Mouse (Mus musculus): ENCODE measurements at regions not wholly inside any gene's neighbourhood (a gene's known extent, or its start where the extent isn't known, plus 50 kb on each side); places are given as distances from the start of the nearest gene placed in this dataset.
A peak's percentile ranks its signal among the peaks of the same experiment; 100 is the strongest.

DNA sequence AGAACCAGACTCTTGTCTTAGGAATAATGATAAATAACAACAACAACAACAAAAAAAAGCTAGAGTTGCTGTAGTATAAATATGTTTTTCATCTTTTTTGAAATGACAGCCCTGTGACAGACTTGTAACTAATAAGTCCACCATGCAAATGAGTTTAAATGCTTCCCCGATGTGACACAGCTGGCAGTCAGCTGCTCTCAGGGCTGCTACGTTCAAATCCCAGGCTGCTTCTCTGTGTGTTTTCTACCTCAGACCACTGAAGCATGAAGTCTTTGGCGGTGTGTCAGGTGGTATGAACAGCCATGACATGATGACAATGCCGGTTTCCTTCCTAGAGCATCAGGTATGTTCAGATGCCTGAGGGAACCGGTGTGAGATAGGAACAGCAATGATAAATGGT is 104.4 kb upstream of the Supt20 start:
- 56% methylated on average over 5 of the region's 5 CpGs for WGBS
- ATAC-seq (replicated peaks), result no peak
- H3K27me3 ChIP-seq (replicated peaks), result no peaks in the 10 kb centered on the region
- no peak overlapping the region for H3K9ac ChIP-seq
- no peaks in the 10 kb centered on the region for H3K4me1 ChIP-seq
- no peak overlapping the region for H3K4me3 ChIP-seq
- H3K4me2 ChIP-seq, result no peak overlapping the region
- no peaks in the 10 kb centered on the region for H3K9me3 ChIP-seq
- no peaks in the 10 kb centered on the region for H3K36me3 ChIP-seq (replicated peaks)
- no peak overlapping the region for H3K27ac ChIP-seq

DNA sequence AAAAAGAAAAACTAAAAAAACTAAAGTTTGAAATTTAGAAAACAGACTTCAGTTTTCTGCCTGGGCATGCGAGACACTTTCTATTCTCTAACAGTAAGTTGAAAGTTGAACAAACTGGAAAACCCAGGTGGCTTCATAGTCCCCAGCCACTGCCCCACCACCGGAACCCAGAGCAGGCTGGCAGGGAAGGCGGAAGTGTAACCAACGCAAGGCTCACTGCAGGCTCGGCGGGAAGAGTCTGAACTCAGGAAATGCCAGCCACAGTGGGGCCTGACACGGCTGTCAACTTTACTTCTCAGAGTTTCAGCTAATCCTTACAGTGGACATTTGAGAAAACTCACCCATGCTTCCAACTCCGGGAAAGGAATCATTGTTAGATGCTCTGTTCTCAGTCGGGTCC is 102.6 kb upstream of the Supt20 start:
- no peaks in the 10 kb centered on the region for H3K27me3 ChIP-seq (replicated peaks)
- ATAC-seq (replicated peaks), result no peak
- H3K27ac ChIP-seq, result no peak overlapping the region
- H3K36me3 ChIP-seq (replicated peaks), result no peaks in the 10 kb centered on the region
- H3K4me1 ChIP-seq, result no peaks in the 10 kb centered on the region
- H3K4me2 ChIP-seq, result no peak overlapping the region
- H3K9ac ChIP-seq, result no peak overlapping the region
- H3K4me3 ChIP-seq, result no peak overlapping the region
- no peaks in the 10 kb centered on the region for H3K9me3 ChIP-seq
- WGBS, result 59% methylated on average over 9 of the region's 9 CpGs

DNA sequence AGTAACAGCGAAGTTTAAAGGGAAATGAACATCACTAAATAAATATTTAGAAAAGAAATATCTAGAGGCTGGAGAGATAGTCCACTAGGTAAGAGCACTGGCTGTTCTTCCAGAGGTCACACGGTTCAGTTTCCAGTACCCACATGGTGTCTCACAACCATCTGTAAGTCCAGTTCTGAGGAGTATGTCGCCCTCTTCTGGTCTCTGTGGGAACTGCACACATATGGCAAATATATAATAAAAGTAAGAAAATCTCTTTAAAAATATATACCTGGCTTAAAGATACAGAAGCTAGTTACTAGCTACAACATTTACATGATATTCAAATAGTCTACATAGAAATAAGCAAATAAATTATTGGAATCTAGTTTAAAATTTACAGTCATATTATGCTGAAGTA is 101.4 kb upstream of the Supt20 start:
- no peaks in the 10 kb centered on the region for H3K36me3 ChIP-seq (replicated peaks)
- H3K4me1 ChIP-seq, result no peaks in the 10 kb centered on the region
- no peak overlapping the region for H3K4me2 ChIP-seq
- WGBS, result 68% methylated on average over 3 of the region's 3 CpGs
- H3K27ac ChIP-seq, result no peak overlapping the region
- H3K27me3 ChIP-seq (replicated peaks), result no peaks in the 10 kb centered on the region
- H3K4me3 ChIP-seq, result no peak overlapping the region
- no peaks in the 10 kb centered on the region for H3K9me3 ChIP-seq
- ATAC-seq (replicated peaks), result no peak
- H3K9ac ChIP-seq, result no peak overlapping the region

DNA sequence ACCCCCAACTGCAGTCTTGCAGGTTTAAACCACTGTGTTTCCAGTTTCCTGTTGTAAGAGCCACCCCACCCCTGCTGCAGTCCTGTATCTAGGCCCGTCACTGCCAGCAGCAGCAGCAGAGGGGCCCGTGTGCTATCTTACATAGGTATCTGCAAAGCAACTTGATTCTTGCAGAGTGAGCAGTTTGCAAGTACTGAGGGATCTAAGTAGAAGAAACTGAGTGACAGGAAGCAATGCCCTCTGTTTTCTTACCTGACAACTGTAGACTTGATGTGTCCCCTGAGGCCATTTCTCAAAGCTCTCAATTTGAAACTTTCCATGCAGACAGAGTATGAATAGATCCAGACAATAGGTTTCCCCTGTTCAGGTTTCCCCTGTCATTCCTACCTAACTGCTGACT is 100.5 kb upstream of the Supt20 start:
- no peaks in the 10 kb centered on the region for H3K36me3 ChIP-seq (replicated peaks)
- ATAC-seq (replicated peaks), result no peak
- H3K9ac ChIP-seq, result no peak overlapping the region
- 79% methylated on average over 2 of the region's 2 CpGs for WGBS
- H3K9me3 ChIP-seq, result no peaks in the 10 kb centered on the region
- no peak overlapping the region for H3K4me2 ChIP-seq
- H3K27me3 ChIP-seq (replicated peaks), result no peaks in the 10 kb centered on the region
- no peaks in the 10 kb centered on the region for H3K4me1 ChIP-seq
- no peak overlapping the region for H3K27ac ChIP-seq
- no peak overlapping the region for H3K4me3 ChIP-seq

DNA sequence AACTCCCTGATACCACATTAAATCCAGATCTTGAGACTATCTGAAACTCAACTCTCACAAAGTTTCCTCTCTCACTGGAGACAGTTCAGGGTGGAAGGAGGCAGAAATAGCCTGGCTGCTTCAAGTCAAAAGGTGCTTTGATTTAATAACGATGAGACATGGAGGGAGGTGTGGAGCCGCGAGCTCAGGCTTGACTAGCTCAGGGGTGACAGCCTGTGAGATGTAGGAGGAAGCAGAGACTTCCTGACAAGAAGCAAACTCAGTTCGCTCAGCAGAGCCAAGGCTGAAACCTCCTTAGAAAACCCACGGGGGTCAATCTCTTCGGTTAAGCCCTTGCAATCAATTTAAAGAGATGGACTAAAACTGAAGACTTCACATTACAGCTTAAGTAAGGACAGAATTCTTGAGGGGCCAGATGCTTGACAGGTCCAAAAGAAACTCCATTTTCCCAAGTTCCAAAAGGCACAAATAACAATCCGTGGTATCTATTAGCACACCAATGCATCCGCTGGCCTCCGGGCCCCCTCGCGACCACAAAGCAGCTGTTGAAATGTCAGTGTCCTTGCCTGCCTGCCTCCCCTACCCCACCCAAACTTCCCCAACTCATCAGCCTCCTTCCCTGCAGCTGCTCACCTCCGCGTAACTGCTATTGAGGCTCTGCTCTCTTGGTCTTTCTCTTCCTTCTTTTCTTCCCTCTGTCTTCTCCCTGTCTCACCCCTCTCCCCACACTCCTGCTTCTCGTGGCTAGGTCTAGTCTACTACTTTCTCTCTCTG is 99.8 kb upstream of the Supt20 start:
- Histone ChIP-seq H3K36me3 (replicated peaks) (no peaks in the 10 kb centered on the region), H3K4me3 (no peak overlapping the region), H3K4me2 (no peak overlapping the region), H3K27me3 (replicated peaks) (no peaks in the 10 kb centered on the region), H3K4me1 (no peaks in the 10 kb centered on the region), H3K9ac (no peak overlapping the region), H3K9me3 (no peaks in the 10 kb centered on the region), H3K27ac (no peak overlapping the region)
- 78% methylated on average over 14 of the region's 14 CpGs for WGBS
- ATAC-seq (replicated peaks), result no peak

DNA sequence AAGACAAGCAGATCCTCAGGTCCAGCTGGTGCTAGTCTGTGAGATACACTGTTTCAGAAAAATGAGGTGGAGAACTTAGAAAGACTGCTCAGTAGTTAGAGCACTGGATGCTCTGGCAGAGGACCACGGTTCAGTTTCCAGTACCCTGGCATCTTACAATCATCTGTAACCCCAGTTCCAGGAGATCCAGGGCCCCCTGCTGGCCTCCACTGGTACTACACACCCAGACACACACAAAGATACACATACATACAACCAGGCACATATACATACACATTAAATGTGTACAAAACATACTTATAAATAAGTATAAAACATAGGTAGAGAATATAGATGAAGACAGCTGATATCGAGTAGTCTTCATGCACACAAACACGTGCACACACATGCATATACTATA is 97.4 kb upstream of the Supt20 start:
- no peaks in the 10 kb centered on the region for H3K9me3 ChIP-seq
- no peak for ATAC-seq (replicated peaks)
- WGBS, result 95% methylated on average over 3 of the region's 3 CpGs
- H3K9ac ChIP-seq, result no peak overlapping the region
- H3K4me3 ChIP-seq, result no peak overlapping the region
- H3K4me2 ChIP-seq, result no peak overlapping the region
- no peaks in the 10 kb centered on the region for H3K27me3 ChIP-seq (replicated peaks)
- no peaks in the 10 kb centered on the region for H3K36me3 ChIP-seq (replicated peaks)
- H3K4me1 ChIP-seq, result peaks cover 4% of the 10 kb centered on the region
- no peak overlapping the region for H3K27ac ChIP-seq

DNA sequence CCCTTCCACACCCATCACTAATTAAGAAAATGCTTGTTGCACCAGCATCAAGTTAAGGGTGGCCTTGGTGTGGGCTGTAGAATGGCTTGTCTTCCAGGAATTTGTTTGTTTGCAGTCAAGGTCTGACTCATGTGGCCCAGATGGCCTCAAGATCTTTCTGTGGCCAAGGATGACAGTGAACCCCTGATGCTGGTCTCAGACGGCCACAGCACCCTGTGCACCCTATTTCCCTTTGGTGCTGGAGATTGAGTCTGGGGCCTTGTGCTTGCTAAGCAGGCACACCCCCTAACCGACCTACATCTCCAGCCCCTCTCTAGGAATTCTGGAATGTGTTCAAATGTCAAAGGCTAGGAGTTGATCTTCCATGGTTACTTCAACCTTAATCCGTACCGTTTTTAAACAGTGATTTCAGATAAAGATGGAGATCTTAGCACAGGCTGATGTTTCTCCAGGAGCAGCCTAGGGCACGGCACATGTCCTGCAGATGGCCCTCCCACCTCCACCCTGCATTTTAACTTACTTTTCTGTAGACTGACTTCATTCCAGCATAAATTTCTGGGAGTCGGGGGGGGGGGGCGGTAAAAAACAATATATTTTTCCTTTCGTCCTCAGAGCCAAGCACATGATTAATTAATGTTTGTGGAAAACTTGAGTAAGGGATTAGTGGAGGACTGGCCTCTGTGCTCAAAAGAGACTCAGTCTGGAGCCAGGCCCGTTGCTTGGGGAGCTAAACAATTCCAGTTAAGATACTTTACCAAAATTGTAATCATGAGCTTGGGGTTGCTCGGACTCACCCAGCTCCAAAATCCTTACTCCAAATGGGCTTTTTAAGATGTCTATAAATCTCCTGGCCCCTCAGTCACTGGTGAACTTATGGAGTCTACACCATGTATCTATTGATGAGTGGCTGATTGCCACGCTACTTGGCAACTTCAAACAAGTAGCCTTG is 95.0 kb upstream of the Supt20 start:
- Histone ChIP-seq H3K4me3 (no peak overlapping the region), H3K9ac (no peak overlapping the region), H3K27me3 (replicated peaks) (no peaks in the 10 kb centered on the region), H3K4me2 (no peak overlapping the region), H3K9me3 (no peaks in the 10 kb centered on the region), H3K36me3 (replicated peaks) (no peaks in the 10 kb centered on the region), H3K27ac (no peak overlapping the region), H3K4me1 (peaks cover 4% of the 10 kb centered on the region)
- 76% methylated on average over 11 of the region's 11 CpGs for WGBS
- ATAC-seq (replicated peaks), result no peak

DNA sequence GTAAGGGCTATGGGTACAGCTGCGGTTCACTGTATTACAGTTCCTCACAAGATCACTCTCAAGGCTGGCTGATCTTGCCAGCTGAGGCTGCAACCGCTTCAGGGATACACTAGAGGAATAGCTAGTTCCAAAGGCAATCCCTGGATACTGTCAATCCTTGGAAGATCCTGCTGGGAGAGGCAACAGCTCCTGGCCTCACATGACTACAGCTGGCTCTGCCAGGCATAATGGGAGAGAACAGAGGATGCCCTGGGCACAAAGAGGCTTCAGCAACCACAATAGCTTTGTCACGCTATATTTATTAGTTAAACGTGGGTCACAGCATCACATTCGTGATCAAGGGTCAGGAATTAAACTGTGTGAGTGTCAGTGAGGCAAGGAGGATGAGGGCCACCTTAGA is 94.3 kb upstream of the Supt20 start:
- Histone ChIP-seq H3K4me3 (no peak overlapping the region), H3K36me3 (replicated peaks) (no peaks in the 10 kb centered on the region), H3K9me3 (no peaks in the 10 kb centered on the region), H3K4me2 (no peak overlapping the region), H3K9ac (no peak overlapping the region), H3K27me3 (replicated peaks) (no peaks in the 10 kb centered on the region), H3K27ac (no peak overlapping the region), H3K4me1 (peaks cover 4% of the 10 kb centered on the region)
- ATAC-seq (replicated peaks), result 0 out of 2 replicates have a peak, but pooled peaks have one; percentile 48
- WGBS, result 43% methylated on average over 5 of the region's 5 CpGs

DNA sequence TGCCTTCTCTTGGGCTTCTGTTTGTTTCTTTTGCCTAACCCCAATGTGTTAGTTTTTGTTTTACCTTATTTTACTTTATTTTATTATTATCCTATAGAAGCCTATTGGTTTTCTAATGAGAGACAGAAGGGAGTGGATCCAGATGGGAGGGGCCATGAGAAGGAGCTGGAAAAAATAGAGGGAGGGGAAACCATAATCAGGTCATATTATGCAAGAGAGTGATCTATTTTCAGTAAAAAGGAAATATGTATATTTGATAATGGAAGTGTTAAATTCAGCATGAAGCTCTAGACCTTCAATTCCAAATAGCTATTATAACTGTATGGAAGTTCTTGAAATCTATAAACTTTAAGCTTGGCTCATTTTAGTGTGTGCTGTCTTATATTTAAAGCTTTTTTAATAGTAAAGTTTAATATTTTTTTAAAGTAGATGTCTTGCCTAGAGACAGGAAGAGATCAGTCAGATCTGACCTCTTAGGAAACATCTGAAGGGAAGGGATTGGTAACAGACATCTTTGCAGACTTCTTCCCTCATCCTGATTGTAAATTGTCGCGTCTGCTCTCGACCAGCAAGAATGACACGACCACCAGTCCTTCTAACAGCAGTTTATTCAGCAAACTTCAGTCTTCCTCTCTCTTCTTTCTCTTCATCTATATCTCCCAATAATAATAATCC is 87.8 kb upstream of the Supt20 start:
- Histone ChIP-seq H3K27me3 (replicated peaks) (no peaks in the 10 kb centered on the region), H3K27ac (no peak overlapping the region), H3K4me1 (no peaks in the 10 kb centered on the region), H3K9ac (no peak overlapping the region), H3K36me3 (replicated peaks) (no peaks in the 10 kb centered on the region), H3K9me3 (no peaks in the 10 kb centered on the region), H3K4me3 (no peak overlapping the region), H3K4me2 (no peak overlapping the region)
- WGBS, result 87% methylated on average over 4 of the region's 4 CpGs
- ATAC-seq (replicated peaks), result no peak

DNA sequence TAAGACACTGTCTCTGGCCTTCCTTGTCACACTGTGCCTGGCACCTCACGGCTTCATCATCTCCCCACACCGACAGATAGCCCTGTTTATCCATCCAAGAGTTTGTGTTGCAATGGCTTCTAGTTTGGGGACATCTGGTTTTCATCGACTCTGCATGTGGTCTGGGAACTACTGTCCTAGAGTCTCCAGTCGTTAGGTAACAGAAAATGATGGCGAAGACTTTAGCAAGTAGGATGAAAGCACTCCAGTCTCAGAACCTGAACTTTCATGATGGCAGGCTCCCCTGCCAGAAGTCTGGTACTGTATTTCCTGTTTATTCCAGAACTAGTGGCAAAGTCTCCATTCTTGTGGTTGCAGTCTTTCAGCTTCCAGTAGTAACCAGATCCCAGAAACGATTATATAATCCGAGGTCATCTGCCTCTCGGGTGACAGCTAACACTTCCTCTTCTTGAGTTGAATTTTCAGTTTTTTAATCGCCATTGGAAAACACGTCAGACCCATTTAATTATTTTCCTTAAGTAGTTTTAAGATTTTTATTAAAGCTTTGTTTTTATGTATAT is 81.1 kb upstream of the Supt20 start:
- Histone ChIP-seq H3K27ac (no peak overlapping the region), H3K27me3 (replicated peaks) (no peaks in the 10 kb centered on the region), H3K9me3 (no peaks in the 10 kb centered on the region), H3K4me1 (no peaks in the 10 kb centered on the region), H3K9ac (no peak overlapping the region), H3K4me3 (no peak overlapping the region), H3K4me2 (no peak overlapping the region), H3K36me3 (replicated peaks) (no peaks in the 10 kb centered on the region)
- ATAC-seq (replicated peaks), result no peak
- WGBS, result 84% methylated on average over 10 of the region's 10 CpGs

DNA sequence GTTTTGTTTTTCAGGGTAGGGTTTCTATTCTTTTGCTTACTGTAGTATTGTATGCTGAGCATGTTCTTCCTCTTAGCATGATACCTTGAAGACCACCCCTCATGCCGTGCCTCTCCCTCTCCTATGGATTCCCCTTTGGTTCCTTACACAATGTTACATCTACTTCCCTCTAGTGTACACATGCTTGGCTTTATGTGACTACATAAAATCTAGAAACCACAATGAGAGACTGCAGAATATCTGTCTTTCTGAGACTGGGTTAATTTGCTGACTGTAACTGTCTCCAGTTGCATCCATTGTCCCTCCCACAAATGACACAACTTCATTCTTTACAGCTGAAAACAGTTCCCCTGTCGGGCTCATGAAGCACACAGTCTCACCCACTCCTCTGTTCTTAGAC is 78.8 kb upstream of the Supt20 start:
- no peaks in the 10 kb centered on the region for H3K4me1 ChIP-seq
- no peak overlapping the region for H3K4me2 ChIP-seq
- H3K27me3 ChIP-seq (replicated peaks), result no peaks in the 10 kb centered on the region
- no peaks in the 10 kb centered on the region for H3K36me3 ChIP-seq (replicated peaks)
- H3K27ac ChIP-seq, result no peak overlapping the region
- no peaks in the 10 kb centered on the region for H3K9me3 ChIP-seq
- no peak for ATAC-seq (replicated peaks)
- H3K4me3 ChIP-seq, result no peak overlapping the region
- WGBS, result 65% methylated on average over 2 of the region's 2 CpGs
- no peak overlapping the region for H3K9ac ChIP-seq

DNA sequence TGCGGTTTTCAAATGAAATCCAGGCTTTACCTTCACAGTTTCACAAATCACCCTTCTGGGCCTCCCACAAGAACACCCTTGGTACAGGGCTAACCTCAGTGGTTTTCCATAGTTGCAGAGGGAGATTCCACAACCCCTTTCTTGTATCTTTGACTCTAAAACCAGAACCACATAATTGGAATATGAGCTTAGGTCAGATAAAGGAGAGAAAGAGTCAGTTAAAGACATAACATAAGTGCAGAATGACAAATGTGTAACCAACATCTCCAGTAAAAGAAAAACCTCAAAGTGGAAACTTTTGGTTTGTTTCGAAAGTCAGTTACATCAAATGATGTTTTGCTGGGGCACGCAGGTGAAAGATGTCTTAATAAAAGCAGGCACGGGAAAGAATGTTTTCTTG is 75.3 kb upstream of the Supt20 start:
- Histone ChIP-seq H3K9me3 (no peaks in the 10 kb centered on the region), H3K27ac (no peak overlapping the region), H3K4me3 (no peak overlapping the region), H3K4me1 (no peaks in the 10 kb centered on the region), H3K27me3 (replicated peaks) (no peaks in the 10 kb centered on the region), H3K9ac (no peak overlapping the region), H3K36me3 (replicated peaks) (no peaks in the 10 kb centered on the region), H3K4me2 (no peak overlapping the region)
- WGBS, result 93% methylated on average over 4 of the region's 4 CpGs
- ATAC-seq (replicated peaks), result no peak

Data from midbrain, embryonic 15.5 days (tissue).